In genomic region chr7:31037675-31038074, GRCm38 (mm10) we compare ENCODE assay signal across 22 mouse cellular contexts. TPM values are rescaled to one million over a fixed set of nuclear protein-coding genes. Genes with fewer than 3 reads are reported as not detected.
DNase-seq lines count a peak whose midpoint lies in the region; ATAC-seq and TF ChIP-seq lines count a peak whose summit lies in the region.
"Had no signal": no experiment of that assay in that cellular context is flagged by ENCODE, and none has a peak within 500 bp of the region (broad histone marks: within the 10 kb centered on the region; RNA-seq: fewer than 3 reads in every experiment).

No protein-coding gene starts in this region.

- no peak overlapping the region for H3K4me3 ChIP-seq in spleen, adult 2 months (ENCODE audit: extremely low read depth, insufficient read depth, insufficient read length)
- H3K4me3 ChIP-seq in bone marrow macrophage, adult 2 months (ENCODE audit: insufficient read depth, low read length) = 0 out of 2 replicates have a peak overlapping the region, but pooled peaks have one; percentile 5
- H3K4me3 ChIP-seq in thymus, adult 2 months (ENCODE audit: control insufficient read depth, insufficient read depth, low read length) = peak overlapping the region; percentile 21
- H3K4me3 ChIP-seq in intestine, postnatal 0 days (ENCODE audit: low read depth, low read length) = no peak overlapping the region
- H3K4me3 ChIP-seq in kidney, embryonic 15.5 days (replicated peaks) = no peak overlapping the region
- H3K4me3 ChIP-seq: embryonic facial prominence, embryonic 12.5 days; erythroblast, embryonic 14.5 days; left cerebral cortex, adult 2 months; midbrain, embryonic 10.5 days had no signal

- H3K9ac ChIP-seq in intestine, postnatal 0 days (ENCODE audit: low read depth, low read length) = no peak overlapping the region
- no peak overlapping the region for H3K9ac ChIP-seq in kidney, embryonic 15.5 days
- H3K9ac ChIP-seq: embryonic facial prominence, embryonic 12.5 days had no signal

- H3K27ac ChIP-seq in spleen, adult 2 months (ENCODE audit: insufficient read depth, low read length) = peak overlapping the region; percentile 22
- H3K27ac ChIP-seq in bone marrow macrophage, adult 2 months (ENCODE audit: insufficient read depth, low read depth, low read length) = no peak overlapping the region
- H3K27ac ChIP-seq in thymus, adult 2 months (ENCODE audit: control insufficient read depth, insufficient read depth, low read length) = peak overlapping the region; percentile 87
- no peak overlapping the region for H3K27ac ChIP-seq in intestine, postnatal 0 days (ENCODE audit: low read depth, low read length)
- no peak overlapping the region for H3K27ac ChIP-seq in kidney, embryonic 15.5 days
- H3K27ac ChIP-seq: embryonic facial prominence, embryonic 12.5 days; left cerebral cortex, adult 2 months; midbrain, embryonic 10.5 days had no signal

- no peak for TF ChIP-seq CTCF in spleen, adult 2 months (IDR thresholded peaks at IDR 0.05; ENCODE audit: extremely low read depth, insufficient read depth, insufficient read length, insufficient replicate concordance)
- no peak for TF ChIP-seq CTCF in bone marrow macrophage, adult 2 months (IDR thresholded peaks at IDR 0.05; ENCODE audit: low read depth, low read length)
- peak; percentile 24; the same call in 1 of the 2 replicates for TF ChIP-seq CTCF in thymus, adult 2 months (IDR thresholded peaks at IDR 0.05; ENCODE audit: borderline replicate concordance, control insufficient read depth, extremely low read depth, insufficient read depth, low read length, poor library complexity)
- no peak for TF ChIP-seq CTCF in intestine, postnatal 0 days (IDR thresholded peaks at IDR 0.05; ENCODE audit: low read depth)

- H3K9me3 ChIP-seq in intestine, postnatal 0 days (ENCODE audit: control insufficient read depth) = no peaks in the 10 kb centered on the region
- H3K9me3 ChIP-seq in kidney, embryonic 15.5 days (replicated peaks) = no peaks in the 10 kb centered on the region
- H3K9me3 ChIP-seq: embryonic facial prominence, embryonic 12.5 days had no signal

- H3K27me3 ChIP-seq in spleen, adult 2 months (ENCODE audit: control insufficient read depth, insufficient read depth, low read length) = no peaks in the 10 kb centered on the region
- no peaks in the 10 kb centered on the region for H3K27me3 ChIP-seq in thymus, adult 2 months (ENCODE audit: control insufficient read depth, insufficient read depth, low read length)
- H3K27me3 ChIP-seq in intestine, postnatal 0 days (replicated peaks; ENCODE audit: control insufficient read depth, insufficient read depth, low read length) = peaks cover 8% of the 10 kb centered on the region
- peaks cover 25% of the 10 kb centered on the region for H3K27me3 ChIP-seq in kidney, embryonic 15.5 days

- TF ChIP-seq POLR2A in spleen, adult 2 months (IDR thresholded peaks at IDR 0.05; ENCODE audit: low read depth, low read length) = no peak
- TF ChIP-seq POLR2A in bone marrow macrophage, adult 2 months (IDR thresholded peaks at IDR 0.05; ENCODE audit: borderline replicate concordance, low read depth, low read length) = no peak
- TF ChIP-seq POLR2A in thymus, adult 2 months (IDR thresholded peaks at IDR 0.05; ENCODE audit: control insufficient read depth, extremely low read depth, insufficient read depth, low read length, poor library complexity) = no peak

- H3K4me1 ChIP-seq in spleen, adult 2 months (ENCODE audit: control insufficient read depth, insufficient read depth, insufficient read length) = peaks cover 27% of the 10 kb centered on the region
- peaks cover 54% of the 10 kb centered on the region for H3K4me1 ChIP-seq in bone marrow macrophage, adult 2 months (ENCODE audit: control insufficient read depth, insufficient read depth, low read length)
- peaks cover 81% of the 10 kb centered on the region for H3K4me1 ChIP-seq in thymus, adult 2 months (replicated peaks; ENCODE audit: control insufficient read depth, insufficient read depth, low read length)
- no peaks in the 10 kb centered on the region for H3K4me1 ChIP-seq in intestine, postnatal 0 days (replicated peaks; ENCODE audit: control insufficient read depth, insufficient read depth, low read length)
- peaks cover 24% of the 10 kb centered on the region for H3K4me1 ChIP-seq in kidney, embryonic 15.5 days

- WGBS in spleen, adult 2 months = 7% methylated on average over 2 of the region's 2 CpGs
- 23% methylated on average over 2 of the region's 2 CpGs for WGBS in thymus, adult 2 months
- WGBS in intestine, postnatal 0 days = 72% methylated on average over 2 of the region's 2 CpGs
- 77% methylated on average over 2 of the region's 2 CpGs for whole genome bisulfite sequencing in kidney, embryonic 15.5 days

- H3K4me2 ChIP-seq in intestine, postnatal 0 days (replicated peaks; ENCODE audit: low read depth) = no peak overlapping the region
- no peak overlapping the region for H3K4me2 ChIP-seq in kidney, embryonic 15.5 days
- H3K4me2 ChIP-seq: embryonic facial prominence, embryonic 12.5 days; liver, embryonic 11.5 days had no signal

- ATAC-seq in intestine, postnatal 0 days = no peak
- no peak for ATAC-seq in kidney, embryonic 15.5 days (replicated peaks; ENCODE audit: low FRiP score)
- ATAC-seq: forebrain, embryonic 14.5 days had no signal

- H3K36me3 ChIP-seq in spleen, adult 2 months (ENCODE audit: control insufficient read depth, insufficient read depth, low read length) = peaks cover 5% of the 10 kb centered on the region; the same call in 1 of the 2 replicates
- H3K36me3 ChIP-seq in thymus, adult 2 months (ENCODE audit: control insufficient read depth, insufficient read depth, low read length) = 0 out of 2 replicates have a peak, but pooled peaks cover 3% of the 10 kb centered on the region
- H3K36me3 ChIP-seq in intestine, postnatal 0 days (ENCODE audit: control insufficient read depth, insufficient read depth) = no peaks in the 10 kb centered on the region
- H3K36me3 ChIP-seq in kidney, embryonic 15.5 days = no peaks in the 10 kb centered on the region
- H3K36me3 ChIP-seq: embryonic facial prominence, embryonic 12.5 days; midbrain, embryonic 10.5 days had no signal

- no peak for DNase-seq in spleen, adult 2 months (ENCODE audit: low read depth in 1 of 2, low spot score in 2 of 2)
- no peak for DNase-seq in spleen, adult 12 weeks (ENCODE audit: low spot score)
- DNase-seq in thymus, adult 2 months = peak; percentile 65
- DNase-seq in cerebellum, adult 18-20 months = no peak
- DNase-seq in heart, adult 9 months (ENCODE audit: low spot score in 2 of 2) = no peak
- DNase-seq: adrenal gland, postnatal 36 days; cerebellum, adult 8-10 months; gastrocnemius, postnatal 25 days; kidney, adult 9 months; kidney, postnatal 36 days; lung, adult 18-20 months; lung, postnatal 14 days had no signal

RNA-seq across cellular contexts. Expression of gene Fxyd5, which starts 4.6 kb away (rescaled TPM):
- polyA plus RNA-seq in spleen, adult 2 months (2012; rRNA removed) = 168 and 181 TPM in 2 replicates
- 1,886 and 2,039 TPM in 2 replicates for polyA plus RNA-seq in bone marrow macrophage, adult 2 months (2012; ENCODE audit: insufficient read depth, insufficient read length, missing spikeins)
- polyA plus RNA-seq in thymus, adult 2 months (2012; rRNA removed) = 247 and 283 TPM in 2 replicates
- 18.2 and 19.3 TPM in 2 replicates for polyA plus RNA-seq in intestine, postnatal 0 days (2015; fragmentation: Nextera tagmentation; extraction: Ambion mirVana)
- polyA plus RNA-seq in kidney, embryonic 15.5 days (2015; fragmentation: Nextera tagmentation; extraction: Ambion mirVana) = 30.6 and 35.0 TPM in 2 replicates

RNA-seq across cellular contexts. Expression of gene Fxyd7, which starts 13.6 kb away (rescaled TPM):
- 1.1 and 1.2 TPM in 2 replicates for polyA plus RNA-seq in spleen, adult 2 months (2012; rRNA removed)
- not detected in 2 replicates for polyA plus RNA-seq in bone marrow macrophage, adult 2 months (2012; ENCODE audit: insufficient read depth, insufficient read length, missing spikeins)
- 1.4 and 2.2 TPM in 2 replicates for polyA plus RNA-seq in thymus, adult 2 months (2012; rRNA removed)
- polyA plus RNA-seq in intestine, postnatal 0 days (2015; fragmentation: Nextera tagmentation; extraction: Ambion mirVana) = 15.2 and 16.2 TPM in 2 replicates
- polyA plus RNA-seq in kidney, embryonic 15.5 days (2015; fragmentation: Nextera tagmentation; extraction: Ambion mirVana) = 8.2 and 11.2 TPM in 2 replicates
- polyA plus RNA-seq: erythroblast, embryonic 14.5 days had no signal

RNA-seq across cellular contexts. Expression of gene Fxyd1, which starts 19.3 kb away (rescaled TPM):
- 60.6 and 67.6 TPM in 2 replicates for polyA plus RNA-seq in spleen, adult 2 months (2012; rRNA removed)
- not detected in 2 replicates for polyA plus RNA-seq in bone marrow macrophage, adult 2 months (2012; ENCODE audit: insufficient read depth, insufficient read length, missing spikeins)
- 46.4 and 107 TPM in 2 replicates for polyA plus RNA-seq in thymus, adult 2 months (2012; rRNA removed)
- 78.9 and 83.1 TPM in 2 replicates for polyA plus RNA-seq in intestine, postnatal 0 days (2015; fragmentation: Nextera tagmentation; extraction: Ambion mirVana)
- 50.8 and 57.9 TPM in 2 replicates for polyA plus RNA-seq in kidney, embryonic 15.5 days (2015; fragmentation: Nextera tagmentation; extraction: Ambion mirVana)

RNA-seq across cellular contexts. Expression of gene Lgi4, which starts 21.5 kb away (rescaled TPM):
- polyA plus RNA-seq in spleen, adult 2 months (2012; rRNA removed) = 0.92 and 1.0 TPM in 2 replicates
- polyA plus RNA-seq in bone marrow macrophage, adult 2 months (2012; ENCODE audit: insufficient read depth, insufficient read length, missing spikeins) = 0.27 and 0.78 TPM in 2 replicates
- 1.1 and 1.8 TPM in 2 replicates for polyA plus RNA-seq in thymus, adult 2 months (2012; rRNA removed)
- 0.70 and 0.78 TPM in 2 replicates for polyA plus RNA-seq in intestine, postnatal 0 days (2015; fragmentation: Nextera tagmentation; extraction: Ambion mirVana)
- 0.34 and 0.44 TPM in 2 replicates for polyA plus RNA-seq in kidney, embryonic 15.5 days (2015; fragmentation: Nextera tagmentation; extraction: Ambion mirVana)
- polyA plus RNA-seq: erythroblast, embryonic 14.5 days had no signal

RNA-seq across cellular contexts. Expression of gene Fxyd3, which starts 38.8 kb away (rescaled TPM):
- 0.94 and 1.8 TPM in 2 replicates for polyA plus RNA-seq in spleen, adult 2 months (2012; rRNA removed)
- 0.91 TPM in 1 of 2 replicates, not detected in the other for polyA plus RNA-seq in bone marrow macrophage, adult 2 months (2012; ENCODE audit: insufficient read depth, insufficient read length, missing spikeins)
- 23.5 and 34.7 TPM in 2 replicates for polyA plus RNA-seq in thymus, adult 2 months (2012; rRNA removed)
- 40.4 and 48.0 TPM in 2 replicates for polyA plus RNA-seq in intestine, postnatal 0 days (2015; fragmentation: Nextera tagmentation; extraction: Ambion mirVana)
- polyA plus RNA-seq in kidney, embryonic 15.5 days (2015; fragmentation: Nextera tagmentation; extraction: Ambion mirVana) = 14.3 and 14.8 TPM in 2 replicates
- polyA plus RNA-seq: erythroblast, embryonic 14.5 days; forebrain, embryonic 14.5 days; midbrain, postnatal 0 days had no signal

Comparison
In these comparisons a context has a peak if more than half of its experiments do, and no peak if none do; other contexts are left out.
1. H3K27ac ChIP-seq: peak in spleen, adult 2 months (single experiment) and thymus, adult 2 months (single experiment); none in bone marrow macrophage, adult 2 months (single experiment), intestine, postnatal 0 days (single experiment) and kidney, embryonic 15.5 days (single experiment).
2. H3K4me3 ChIP-seq: peak in bone marrow macrophage, adult 2 months (single experiment) and thymus, adult 2 months (single experiment); none in spleen, adult 2 months (single experiment), intestine, postnatal 0 days (single experiment) and kidney, embryonic 15.5 days (single experiment).
3. RNA of gene Fxyd1, which starts 19.3 kb away (polyA plus RNA-seq): 46.4 to 107 TPM in thymus, adult 2 months, 78.9 to 83.1 TPM in intestine, postnatal 0 days, 60.6 to 67.6 TPM in spleen, adult 2 months and 50.8 to 57.9 TPM in kidney, embryonic 15.5 days; not detected in bone marrow macrophage, adult 2 months; every median in the first group is over 10 times any median in the second.